Mouse (Mus musculus) CH12.LX (cell line): ENCODE measurements around the gene Isg20l2. TPM values are rescaled to one million over a fixed set of nuclear protein-coding genes. Genes with fewer than 3 reads are reported as not detected.

Experiments used
- DNase-seq: peaks from one replicate; pipeline ENCODE4 v3.0.0-alpha.2; 2013; ENCODE audit errors: extremely low read depth
- H3K27ac ChIP-seq: 2 replicates; pipeline ENCODE4 v1.5.1; 2012; ENCODE audit warnings: low read depth, mild to moderate bottlenecking, control low read depth, moderate library complexity; ENCODE audit not compliant: insufficient read depth
- H3K27me3 ChIP-seq: replicated peaks from 2 replicates; pipeline ENCODE3; 2012; ENCODE audit warnings: inconsistent platforms
- H3K36me3 ChIP-seq, 2 experiments: replicated peaks in 1 of 2; 2 replicates each; pipeline versions ENCODE3 to v1.6.1; 2012; ENCODE audit warnings: inconsistent platforms in 1 of 2, low read length in 1 of 2, mild to moderate bottlenecking in 1 of 2, mixed read lengths in 1 of 2, moderate library complexity in 1 of 2; ENCODE audit not compliant: control insufficient read depth in 1 of 2, insufficient read depth in 1 of 2
- H3K4me1 ChIP-seq, 2 experiments: 2 replicates each; pipeline ENCODE4 v1.6.1; 2012; ENCODE audit warnings: inconsistent platforms in 1 of 2, moderate library complexity in 1 of 2; ENCODE audit not compliant: insufficient read depth in 2 of 2, control insufficient read depth in 1 of 2
- H3K4me2 ChIP-seq: 2 replicates; pipeline ENCODE4 v1.6.1; 2012; ENCODE audit warnings: low read depth, mild to moderate bottlenecking, control low read depth; ENCODE audit not compliant: poor library complexity, insufficient read depth, severe bottlenecking
- H3K4me3 ChIP-seq, 3 experiments: fragments of 150-350 bp in 1 of 3; sonication (generic) in 1 of 3; replicated peaks in 1 of 3; 2 replicates each; pipeline versions ENCODE3 to v1.5.1; 2011 to 2012; ENCODE audit warnings: low read depth in 2 of 3, low read length in 2 of 3, mild to moderate bottlenecking in 2 of 3, moderate library complexity in 2 of 3, control low read depth in 1 of 3, improper control_type of control experiment in 1 of 3, inconsistent platforms in 1 of 3, mixed read lengths in 1 of 3; ENCODE audit not compliant: poor library complexity in 1 of 3
- H3K79me2 ChIP-seq: replicated peaks from 2 replicates; pipeline ENCODE4 v1.6.1; 2012; ENCODE audit warnings: mild to moderate bottlenecking, moderate library complexity; ENCODE audit not compliant: control insufficient read depth, poor library complexity, insufficient read depth, severe bottlenecking; ENCODE audit errors: extremely low read depth
- H3K9ac ChIP-seq: 2 replicates; pipeline ENCODE4 v1.6.1; 2012; ENCODE audit warnings: low read depth, mild to moderate bottlenecking, control low read depth, moderate library complexity; ENCODE audit not compliant: insufficient read depth
- H3K9me3 ChIP-seq: replicated peaks from 2 replicates; pipeline ENCODE3; 2012; ENCODE audit warnings: low read length, inconsistent platforms, mixed read lengths
- BHLHE40 ChIP-seq: IDR thresholded peaks from 2 replicates; pipeline ENCODE4 v1.6.1; 2011; ENCODE audit warnings: mild to moderate bottlenecking, low read depth, low read length, improper control_type of control experiment
- CHD2 ChIP-seq: IDR thresholded peaks from 2 replicates; pipeline ENCODE4 v1.6.1; 2011; ENCODE audit warnings: low read length, improper control_type of control experiment
- CTCF ChIP-seq, 2 experiments: IDR thresholded peaks in 1 of 2; conservative IDR thresholded peaks in 1 of 2; 2 replicates each; pipeline ENCODE4 v1.5.1; 2011 to 2012; ENCODE audit warnings: low read depth in 2 of 2, low read length in 2 of 2, improper control_type of control experiment in 1 of 2, inconsistent platforms in 1 of 2, mild to moderate bottlenecking in 1 of 2, moderate library complexity in 1 of 2
- ELF1 ChIP-seq: IDR thresholded peaks from 2 replicates; pipeline ENCODE4 v1.6.1; 2014; ENCODE audit warnings: low read depth, mild to moderate bottlenecking, inconsistent platforms, low read length, improper control_type of control experiment
- ETS1 ChIP-seq: conservative IDR thresholded peaks from 2 replicates; pipeline ENCODE4 v1.6.1; 2012; ENCODE audit warnings: low read depth, mild to moderate bottlenecking, inconsistent platforms, low read length, improper control_type of control experiment, moderate library complexity
- GABPA ChIP-seq: IDR thresholded peaks from 2 replicates; pipeline ENCODE4 v1.6.1; 2012; ENCODE audit warnings: low read depth, low read length, improper control_type of control experiment, inconsistent platforms; ENCODE audit not compliant: insufficient replicate concordance
- JUND ChIP-seq: conservative IDR thresholded peaks from 2 replicates; pipeline ENCODE4 v1.6.1; 2011; ENCODE audit warnings: low read depth, low read length, improper control_type of control experiment
- KAT2A ChIP-seq: IDR thresholded peaks from 2 replicates; pipeline ENCODE4 v1.6.1; 2012; ENCODE audit warnings: low read length, improper control_type of control experiment, inconsistent platforms; ENCODE audit not compliant: insufficient replicate concordance
- MAFK ChIP-seq: IDR thresholded peaks from 2 replicates; pipeline ENCODE4 v1.6.1; 2011; ENCODE audit warnings: low read length, improper control_type of control experiment; ENCODE audit not compliant: insufficient replicate concordance
- MAX ChIP-seq: IDR thresholded peaks from 2 replicates; pipeline ENCODE4 v1.6.1; 2011; ENCODE audit warnings: low read length, improper control_type of control experiment
- MAZ ChIP-seq: IDR thresholded peaks from 2 replicates; pipeline ENCODE4 v1.6.1; 2012; ENCODE audit warnings: low read depth, mild to moderate bottlenecking, inconsistent platforms, low read length, improper control_type of control experiment, moderate library complexity
- MEF2A ChIP-seq: IDR thresholded peaks from 2 replicates; pipeline ENCODE4 v1.6.1; 2014; ENCODE audit warnings: low read depth, mild to moderate bottlenecking, inconsistent platforms, low read length, improper control_type of control experiment, borderline replicate concordance
- MYC ChIP-seq: IDR thresholded peaks from 2 replicates; pipeline ENCODE4 v1.6.1; 2011; ENCODE audit warnings: low read depth, mild to moderate bottlenecking, improper control_type of control experiment, low read length
- NELFE ChIP-seq: IDR thresholded peaks from 2 replicates; pipeline ENCODE4 v1.6.1; 2011; ENCODE audit warnings: low read depth, low read length, improper control_type of control experiment
- NRF1 ChIP-seq: IDR thresholded peaks from 2 replicates; pipeline ENCODE4 v1.6.1; 2014; ENCODE audit warnings: low read depth, mild to moderate bottlenecking, inconsistent platforms, low read length, improper control_type of control experiment, moderate library complexity
- PAX5 ChIP-seq: IDR thresholded peaks from 2 replicates; pipeline ENCODE4 v1.6.1; 2012; ENCODE audit warnings: low read length, inconsistent platforms, mixed read lengths
- POLR2AphosphoS2 ChIP-seq: IDR thresholded peaks from 2 replicates; pipeline ENCODE4 v1.6.1; 2011; ENCODE audit warnings: low read depth, low read length, improper control_type of control experiment
- RAD21 ChIP-seq: IDR thresholded peaks from 2 replicates; pipeline ENCODE4 v1.6.1; 2011; ENCODE audit warnings: low read depth, mild to moderate bottlenecking, low read length, improper control_type of control experiment, moderate library complexity
- RCOR1 ChIP-seq: conservative IDR thresholded peaks from 2 replicates; pipeline ENCODE4 v1.6.1; 2012; ENCODE audit warnings: low read depth, mild to moderate bottlenecking, inconsistent platforms, low read length, improper control_type of control experiment
- SMC3 ChIP-seq: IDR thresholded peaks from 2 replicates; pipeline ENCODE4 v1.6.1; 2011; ENCODE audit warnings: low read depth, low read length, improper control_type of control experiment
- TBP ChIP-seq: conservative IDR thresholded peaks from 2 replicates; pipeline ENCODE4 v1.6.1; 2011; ENCODE audit warnings: low read depth, low read length, improper control_type of control experiment
- TCF12 ChIP-seq: IDR thresholded peaks from 2 replicates; pipeline ENCODE4 v1.6.1; 2014; ENCODE audit warnings: low read depth, mild to moderate bottlenecking, inconsistent platforms, low read length, improper control_type of control experiment
- UBTF ChIP-seq: IDR thresholded peaks from 2 replicates; pipeline ENCODE4 v1.6.1; 2012; ENCODE audit warnings: low read depth, mild to moderate bottlenecking, inconsistent platforms, low read length, improper control_type of control experiment, moderate library complexity
- USF2 ChIP-seq: conservative IDR thresholded peaks from 2 replicates; pipeline ENCODE4 v1.6.1; 2011; ENCODE audit warnings: low read depth, low read length, improper control_type of control experiment
- dilution Hi-C: fragments of 300-500 bp; cut with MboI; formaldehyde crosslinking; loops from 2 replicates; pipeline ENCODE4 v1.14.3; 2020; ENCODE audit warnings: low sequenced_read_pairs; ENCODE audit not compliant: extremely low pct_unique_long_range_greater_than_20kb, extremely low pct_ligation_motif_present
- in situ Hi-C: fragments of 300-500 bp; cut with MboI; formaldehyde crosslinking; loops from 3 replicates; pipeline ENCODE4 v1.14.3; 2019; ENCODE audit warnings: low sequenced_read_pairs, low pct_ligation_motif_present, low pct_unique_long_range_greater_than_20kb, mixed read lengths
- polyA plus RNA-seq: library from polyadenylated mRNA; unstranded; fragments of >175 nt; gene quantifications from 2 replicates; pipeline ENCODE4 v1.2.1, GENCODE M21; 2012; ENCODE audit warnings: low read depth; ENCODE audit not compliant: insufficient read length
- total RNA-seq, 2 experiments: library from RNA; depleted of rRNA; stranded (reverse); fragments of 300-350 nt in 1 of 2; fragments of >200 nt in 1 of 2; gene quantifications; 2 replicates each; pipeline ENCODE4 v1.2.3; 2012 to 2014

The Isg20l2 gene
- total and polyA plus RNA-seq, 3 experiments, result 40.8 to 68.8 (median 45.0) TPM

DNA sequence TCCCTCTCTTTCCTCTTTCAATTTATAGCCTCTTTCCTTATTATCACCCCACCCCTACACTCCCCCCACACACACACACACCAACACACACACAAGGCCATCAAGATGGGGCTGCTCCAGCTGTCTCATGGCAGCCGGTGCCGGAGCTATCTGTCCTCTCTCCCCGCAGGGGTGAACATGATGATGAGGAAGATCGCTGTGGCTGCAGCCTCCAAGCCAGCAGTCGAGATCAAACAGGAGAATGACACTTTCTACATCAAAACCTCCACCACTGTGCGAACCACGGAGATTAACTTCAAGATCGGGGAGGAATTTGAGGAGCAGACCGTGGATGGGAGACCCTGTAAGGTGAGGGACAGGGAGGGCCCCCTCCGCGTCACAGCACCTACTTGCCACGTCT is 21.8 kb downstream of the Isg20l2 start:
- Histone ChIP-seq H3K4me3 (no peak overlapping the region), H3K4me1 (no peaks in the 10 kb centered on the region), H3K27ac (no peak overlapping the region), H3K9ac (no peak overlapping the region), H3K36me3 (no peaks in the 10 kb centered on the region), H3K9me3 (no peaks in the 10 kb centered on the region), H3K27me3 (peaks cover 3% of the 10 kb centered on the region), H3K4me2 (no peak overlapping the region), H3K79me2 (no peaks in the 10 kb centered on the region)
- TF ChIP-seq MYC (no peak), ETS1 (no peak), CHD2 (no peak), RCOR1 (no peak), KAT2A (no peak), UBTF (no peak), NRF1 (no peak), PAX5 (no peak), MAFK (no peak), TBP (no peak), USF2 (no peak), SMC3 (no peak)
- dilution Hi-C loops (no loop called here), in situ Hi-C loops (no loop called here)
- no peak for DNase-seq

DNA sequence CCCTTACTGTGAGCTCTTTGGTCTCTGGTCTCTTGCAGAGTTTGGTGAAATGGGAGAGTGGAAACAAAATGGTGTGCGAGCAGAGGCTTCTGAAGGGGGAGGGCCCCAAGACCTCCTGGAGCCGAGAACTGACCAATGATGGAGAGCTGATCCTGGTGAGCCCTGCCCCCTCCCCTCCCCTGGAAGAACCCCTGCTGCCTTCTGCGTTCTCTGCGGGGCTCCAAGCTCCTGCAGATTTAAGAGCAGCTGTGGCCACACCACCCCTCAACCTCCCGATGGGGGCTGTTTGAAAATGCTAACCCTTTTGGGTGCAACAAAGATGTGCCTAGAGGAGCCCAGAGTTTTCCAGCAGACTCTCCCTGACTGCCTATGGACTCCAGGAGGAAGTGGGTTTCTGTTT is 22.3 kb downstream of the Isg20l2 start:
- H3K4me2 ChIP-seq, result no peak overlapping the region
- peaks cover 5% of the 10 kb centered on the region for H3K27me3 ChIP-seq

More for the DNA sequence above, 22.3 kb downstream of the Isg20l2 start:
- H3K36me3 ChIP-seq, result no peaks in the 10 kb centered on the region
- H3K79me2 ChIP-seq, result no peaks in the 10 kb centered on the region
- no peak overlapping the region for H3K27ac ChIP-seq
- H3K4me1 ChIP-seq, result no peaks in the 10 kb centered on the region
- TF ChIP-seq RCOR1, result no peak
- no peak for TF ChIP-seq MEF2A
- TF ChIP-seq MAZ, result no peak
- TF ChIP-seq POLR2AphosphoS2, result no peak
- TF ChIP-seq GABPA, result no peak
- TF ChIP-seq RAD21, result no peak
- TF ChIP-seq JUND, result no peak
- TF ChIP-seq TCF12, result no peak
- TF ChIP-seq PAX5, result no peak
- no peak for TF ChIP-seq NELFE
- no peak for TF ChIP-seq ETS1
- TF ChIP-seq CHD2, result no peak
- TF ChIP-seq BHLHE40, result no peak
- no peak for TF ChIP-seq CTCF (conservative IDR thresholded peaks at IDR 0.05 in 1 of 2, IDR thresholded peaks at IDR 0.05 in 1 of 2; ENCODE audit: low read depth in 2 of 2, low read length in 2 of 2)
- TF ChIP-seq ELF1, result no peak
- no peak for TF ChIP-seq MAX
- TF ChIP-seq USF2, result no peak
- TF ChIP-seq SMC3, result no peak
- H3K4me3 ChIP-seq, result no peak overlapping the region
- H3K9ac ChIP-seq, result no peak overlapping the region
- no peak for DNase-seq
- in situ Hi-C loops, result no loop called here
- dilution Hi-C loops, result no loop called here
- H3K9me3 ChIP-seq, result no peaks in the 10 kb centered on the region
